Mouse (Mus musculus) right cerebral cortex, adult 2 months (tissue): Measurements from ENCODE around the gene Uqcc3.
A peak's percentile ranks its signal among the peaks of the same experiment; 100 is the strongest.
"Not testable (repeated sequence)": the region's sequence is repeated elsewhere in the genome, so short reads cannot be mapped to it uniquely, and the experiment has no call there.

Experiments used
- DNase-seq, 2 experiments: peaks; one replicate each; pipeline ENCODE4 v3.0.0; 2021 to 2022; ENCODE audit warnings: low spot score in 2 of 2

Gene Uqcc3

GRCm38 (mm10) chr19:8880311-8881033, at the start of gene Uqcc3:
Uqcc3 (minus strand) TSS chr19:8880923.
- peak; percentile 85 to 92 for DNase-seq

- no peak for DNase-seq
Observed at GRCm38 (mm10) chr19:8930117-8930516, 49.4 kb upstream of the Uqcc3 start.

GRCm38 (mm10) chr19:8929224-8930088, 48.7 kb upstream of the Uqcc3 start, which contains the start of the genes Rom1 and Eml3:
Rom1 (minus strand) TSS chr19:8929356.
Eml3 (plus strand) TSS chr19:8929552.
- peak; percentile 42 to 65 for DNase-seq

GRCm38 (mm10) chr19:8928689-8929223, 48.0 kb upstream of the Uqcc3 start:
- DNase-seq: no peak

- DNase-seq: no peak
Observed at GRCm38 (mm10) chr19:8927891-8928525, 47.3 kb upstream of the Uqcc3 start.

GRCm38 (mm10) chr19:8926766-8927165, 46.0 kb upstream of the Uqcc3 start:
- no peak for DNase-seq

- no peak for DNase-seq
Observed at GRCm38 (mm10) chr19:8921741-8922140, 41.0 kb upstream of the Uqcc3 start.

GRCm38 (mm10) chr19:8920836-8921291, 40.1 kb upstream of the Uqcc3 start:
- DNase-seq: no peak

- peak; percentile 93 to 97 for DNase-seq
Observed at GRCm38 (mm10) chr19:8920073-8920736, 39.5 kb upstream of the Uqcc3 start, which contains the start of gene B3gat3. B3gat3 (plus strand) TSS chr19:8920374.

GRCm38 (mm10) chr19:8919684-8920072, 39.0 kb upstream of the Uqcc3 start:
- no peak for DNase-seq

GRCm38 (mm10) chr19:8919000-8919399, 38.3 kb upstream of the Uqcc3 start:
- DNase-seq: no peak

- DNase-seq: peak; percentile 44 to 49
Observed at GRCm38 (mm10) chr19:8914212-8914611, 33.5 kb upstream of the Uqcc3 start.

- peak; percentile 39 to 60 for DNase-seq
Observed at GRCm38 (mm10) chr19:8911810-8912209, 31.1 kb upstream of the Uqcc3 start.

- no peak for DNase-seq
Observed at GRCm38 (mm10) chr19:8908531-8908930, 27.8 kb upstream of the Uqcc3 start.

- DNase-seq: no peak
Observed at GRCm38 (mm10) chr19:8903412-8903811, 22.7 kb upstream of the Uqcc3 start.

- no peak for DNase-seq
Observed at GRCm38 (mm10) chr19:8899079-8899478, 18.4 kb upstream of the Uqcc3 start.

- no peak for DNase-seq
Observed at GRCm38 (mm10) chr19:8898576-8898975, 17.9 kb upstream of the Uqcc3 start.

- DNase-seq: peak; percentile 97
Observed at GRCm38 (mm10) chr19:8897865-8898495, 17.3 kb upstream of the Uqcc3 start, which contains the start of gene Ganab. Ganab (plus strand) TSS chr19:8898071.

GRCm38 (mm10) chr19:8897211-8897864, 16.6 kb upstream of the Uqcc3 start:
- peak in 1 of 2 experiments; percentile 24 for DNase-seq

- not testable (repeated sequence) for DNase-seq
Observed at GRCm38 (mm10) chr19:8896231-8896630, 15.5 kb upstream of the Uqcc3 start.
